Mouse (Mus musculus) midbrain, embryonic 12.5 days (tissue): ENCODE results near the gene Tmem74b. TPM values are rescaled to one million over a fixed set of nuclear protein-coding genes. Genes with fewer than 3 reads are reported as not detected.
A peak's percentile ranks its signal among the peaks of the same experiment; 100 is the strongest.

Experiments
- ATAC-seq: fragments of 200-750 bp; cut with Nextera tagmentation; 2 replicates; pipeline ENCODE4 v1.8.0; 2017; ENCODE audit warnings: low read depth, moderate TSS enrichment, moderate library complexity; ENCODE audit not compliant: low FRiP score
- H3K27ac ChIP-seq: fragments of 300-500 bp; sonication (generic); replicated peaks from 2 replicates; pipeline ENCODE4 v1.5.1; 2016; ENCODE audit warnings: mild to moderate bottlenecking
- H3K27me3 ChIP-seq: fragments of 300-500 bp; sonication (generic); 2 replicates; pipeline ENCODE4 v1.6.1; 2016; ENCODE audit warnings: mild to moderate bottlenecking
- H3K36me3 ChIP-seq: fragments of 300-500 bp; sonication (generic); 2 replicates; pipeline ENCODE4 v1.6.1; 2016
- H3K4me1 ChIP-seq: fragments of 300-500 bp; sonication (generic); 2 replicates; pipeline ENCODE4 v1.6.1; 2016
- H3K4me2 ChIP-seq: fragments of 300-500 bp; sonication (generic); replicated peaks from 2 replicates; pipeline ENCODE4 v1.6.1; 2016; ENCODE audit warnings: mild to moderate bottlenecking, moderate library complexity
- H3K4me3 ChIP-seq: fragments of 300-500 bp; sonication (generic); 2 replicates; pipeline ENCODE4 v1.5.1; 2016; ENCODE audit warnings: mild to moderate bottlenecking
- H3K9ac ChIP-seq: fragments of 300-500 bp; sonication (generic); replicated peaks from 2 replicates; pipeline ENCODE4 v1.6.1; 2016; ENCODE audit warnings: mild to moderate bottlenecking, moderate library complexity
- H3K9me3 ChIP-seq: fragments of 300-500 bp; sonication (generic); 2 replicates; pipeline ENCODE4 v1.6.1; 2016; ENCODE audit warnings: mild to moderate bottlenecking
- WGBS: fragments of 180-500 bp; shearing (Covaris S2); methylation state at CpG from one replicate; pipeline ENCODE4 v1.1.7; 2016; 5-methylcytosine and 5-hydroxymethylcytosine counted together
- polyA plus RNA-seq: library from polyadenylated mRNA; unstranded; fragments of >200 nt; fragmentation: Nextera tagmentation; extraction: Ambion mirVana; gene quantifications from 2 replicates; pipeline ENCODE4 v1.2.1, GENCODE M21; 2016

Tmem74b gene
- polyA plus RNA-seq, 1 experiment from 2014 or later: 8.0 TPM

DNA sequence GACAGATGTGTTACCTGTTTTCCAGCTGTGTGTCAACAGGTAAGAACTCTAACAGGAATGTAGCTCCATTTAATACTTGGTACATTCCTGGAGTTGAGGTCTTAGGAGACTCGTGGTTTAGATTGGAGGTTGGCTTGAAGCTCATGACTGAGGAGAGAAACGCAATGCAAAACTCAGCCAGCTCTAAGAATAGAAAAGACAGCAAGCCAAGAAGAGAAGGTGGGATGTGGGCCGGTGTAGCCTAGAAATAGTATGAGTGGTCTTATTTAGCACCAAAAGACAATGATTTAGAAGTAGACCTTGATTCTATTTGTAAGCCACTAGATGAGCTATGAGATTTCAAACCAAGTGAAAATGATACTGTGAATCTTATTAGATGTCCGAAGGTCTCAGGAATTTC lies 13.7 kb downstream of the Tmem74b start:
- peaks cover 49% of the 10 kb centered on the region for H3K36me3 ChIP-seq
- no peak overlapping the region for H3K4me2 ChIP-seq
- H3K4me1 ChIP-seq: no peaks in the 10 kb centered on the region
- H3K9ac ChIP-seq: no peak overlapping the region
- ATAC-seq: no peak
- no peaks in the 10 kb centered on the region for H3K9me3 ChIP-seq
- no peak overlapping the region for H3K4me3 ChIP-seq
- H3K27me3 ChIP-seq: no peaks in the 10 kb centered on the region
- WGBS: 92% methylated on average over 4 of the region's 4 CpGs
- no peak overlapping the region for H3K27ac ChIP-seq

DNA sequence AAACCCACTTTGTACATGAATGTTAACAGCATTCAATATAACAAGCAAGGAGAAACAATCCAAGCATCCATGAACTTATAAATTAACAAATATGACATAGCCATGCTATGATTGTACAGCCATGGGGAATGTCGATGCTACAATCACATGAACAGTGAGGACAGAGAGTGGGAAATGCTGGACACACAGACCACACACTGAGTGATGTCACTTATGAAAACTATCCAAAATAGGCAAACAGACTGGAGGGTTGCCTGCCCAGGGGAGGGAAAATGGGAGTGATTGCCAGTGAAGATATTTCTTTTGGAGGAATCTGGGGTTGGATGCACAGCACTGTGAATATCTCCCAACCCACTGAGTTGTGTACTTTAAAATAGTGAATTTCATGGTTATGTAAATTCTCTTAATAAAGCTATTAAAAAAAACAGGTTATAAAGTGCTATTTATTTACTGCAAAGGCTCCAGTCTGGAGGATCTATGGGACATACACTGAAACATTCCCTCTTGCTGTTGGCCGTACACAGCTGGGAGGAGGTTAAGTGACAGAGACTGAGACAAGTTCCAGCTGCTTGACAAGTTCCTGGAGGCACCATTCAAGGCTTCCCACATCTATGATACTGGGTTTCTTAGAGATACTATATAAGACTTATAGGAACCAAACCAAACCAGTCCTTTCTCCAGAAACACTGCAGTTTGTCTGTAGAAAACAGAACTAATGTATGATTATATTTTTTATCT lies 14.7 kb downstream of the Tmem74b start:
- Histone ChIP-seq H3K4me1 (no peaks in the 10 kb centered on the region), H3K27me3 (no peaks in the 10 kb centered on the region), H3K36me3 (peaks cover 52% of the 10 kb centered on the region), H3K27ac (no peak overlapping the region), H3K4me3 (no peak overlapping the region), H3K9me3 (no peaks in the 10 kb centered on the region), H3K4me2 (no peak overlapping the region), H3K9ac (no peak overlapping the region)
- ATAC-seq: no peak
- WGBS: 93% methylated on average over 2 of the region's 2 CpGs

DNA sequence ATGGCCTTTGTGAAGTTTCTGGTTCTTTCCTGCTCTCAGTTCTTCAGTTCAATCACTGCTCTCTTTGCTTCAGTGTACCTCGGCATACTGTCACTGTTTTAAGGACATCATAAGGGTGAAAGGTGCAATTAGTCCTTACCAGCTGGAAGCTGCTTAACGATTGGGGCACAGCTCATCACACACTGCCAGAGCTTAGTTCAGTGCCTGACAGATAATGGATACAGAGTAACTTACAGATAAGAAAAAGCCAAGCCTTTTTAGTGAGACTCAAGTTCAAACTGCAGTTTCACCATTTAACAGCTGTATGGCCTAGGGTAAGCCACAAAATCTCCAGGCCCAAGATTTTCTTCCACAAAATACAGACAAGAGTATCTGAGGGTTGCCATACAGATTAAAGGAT lies 22.3 kb downstream of the Tmem74b start:
- no peak for ATAC-seq

DNA sequence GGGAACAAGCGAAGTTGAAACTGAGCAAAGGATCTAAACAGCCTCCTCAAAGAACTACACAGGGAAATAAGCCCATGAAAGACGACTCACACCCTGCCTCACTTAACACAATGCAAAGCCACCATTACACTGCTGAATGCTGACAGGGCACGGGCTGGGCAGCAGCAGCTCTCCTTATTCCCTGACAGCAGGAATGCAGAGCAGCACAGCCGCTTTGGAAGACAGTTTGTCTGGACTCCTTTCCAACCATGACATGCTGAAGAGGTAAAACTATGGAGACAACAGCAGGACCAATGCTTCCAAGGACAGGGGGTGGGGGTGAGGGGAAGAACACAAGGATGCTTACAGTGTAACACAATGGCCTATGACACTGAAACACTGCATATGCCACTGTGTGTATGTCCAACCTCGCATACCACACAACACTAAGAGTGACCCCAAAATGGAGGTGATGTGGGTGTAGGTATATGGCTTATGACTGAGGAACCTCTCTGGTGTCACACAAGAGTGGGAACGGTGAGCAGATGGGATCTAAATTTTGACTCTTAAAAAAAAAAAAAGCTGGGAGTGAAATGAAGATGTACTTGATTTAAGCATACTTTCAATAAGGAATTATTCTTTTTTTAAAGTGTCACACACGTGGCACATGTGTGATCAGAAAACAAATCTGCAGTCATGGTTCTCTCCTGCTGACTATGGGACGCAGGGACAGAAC lies 31.5 kb downstream of the Tmem74b start:
- Histone ChIP-seq H3K4me1 (no peaks in the 10 kb centered on the region), H3K4me2 (no peak overlapping the region), H3K9ac (no peak overlapping the region), H3K4me3 (no peak overlapping the region), H3K27ac (no peak overlapping the region), H3K36me3 (peaks cover 50% of the 10 kb centered on the region), H3K9me3 (no peaks in the 10 kb centered on the region), H3K27me3 (no peaks in the 10 kb centered on the region)
- 88% methylated on average over 8 of the region's 8 CpGs for WGBS
- ATAC-seq: no peak

More for the DNA sequence above, 22.3 kb downstream of the Tmem74b start:
- Histone ChIP-seq H3K27me3 (no peaks in the 10 kb centered on the region), H3K9ac (no peak overlapping the region), H3K4me1 (no peaks in the 10 kb centered on the region), H3K4me3 (no peak overlapping the region), H3K9me3 (0 out of 2 replicates have a peak, but pooled peaks cover 4% of the 10 kb centered on the region), H3K4me2 (no peak overlapping the region), H3K36me3 (peaks cover 78% of the 10 kb centered on the region), H3K27ac (no peak overlapping the region)
- WGBS: 88% methylated on average over 2 of the region's 2 CpGs

DNA sequence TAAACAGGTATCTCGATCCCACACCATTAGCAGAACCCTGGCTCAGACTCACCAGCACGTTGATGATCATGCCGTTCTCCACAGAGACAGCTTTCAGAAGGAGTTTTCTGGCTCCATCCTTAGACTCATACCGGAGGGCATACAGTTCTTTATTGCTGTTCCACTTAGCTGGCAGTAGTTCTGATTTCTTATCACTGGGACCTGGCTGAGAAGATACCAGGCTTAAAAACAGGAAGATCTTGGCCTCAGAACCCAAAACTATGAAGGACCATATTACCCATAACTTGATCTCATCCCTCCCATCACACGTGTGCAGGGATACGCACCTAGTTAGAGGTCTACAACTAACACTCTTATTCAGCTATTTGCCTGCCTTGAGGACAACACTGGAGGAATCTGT lies 33.6 kb downstream of the Tmem74b start:
- H3K9ac ChIP-seq: no peak overlapping the region
- H3K27ac ChIP-seq: no peak overlapping the region
- H3K4me2 ChIP-seq: no peak overlapping the region
- H3K9me3 ChIP-seq: no peaks in the 10 kb centered on the region
- no peaks in the 10 kb centered on the region for H3K27me3 ChIP-seq
- 93% methylated on average over 6 of the region's 6 CpGs for WGBS
- H3K4me3 ChIP-seq: no peak overlapping the region
- peaks cover 29% of the 10 kb centered on the region for H3K36me3 ChIP-seq
- no peak for ATAC-seq
- H3K4me1 ChIP-seq: peaks cover 15% of the 10 kb centered on the region

DNA sequence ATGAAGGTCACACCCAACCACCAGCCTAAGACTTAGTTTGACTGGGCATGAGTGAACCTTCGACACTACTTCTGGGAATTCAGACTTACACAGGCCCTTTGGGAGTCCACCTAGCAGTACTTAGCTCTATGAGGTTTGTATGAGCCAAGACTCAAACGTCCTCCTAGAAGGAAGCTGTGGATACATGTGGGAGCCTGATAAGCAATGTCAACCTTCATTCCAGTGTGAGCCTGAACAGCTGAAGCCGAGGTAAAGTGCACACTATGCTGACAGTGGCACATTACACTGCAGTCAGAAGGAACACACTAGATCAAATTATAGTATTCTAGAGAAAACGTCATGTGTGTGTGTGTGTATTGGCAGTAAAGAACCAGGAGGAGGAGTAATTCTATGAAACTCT lies 36.7 kb downstream of the Tmem74b start:
- WGBS: 90% methylated on average over 4 of the region's 4 CpGs
- 0 out of 2 replicates have a peak, but pooled peaks cover 5% of the 10 kb centered on the region for H3K27me3 ChIP-seq
- H3K27ac ChIP-seq: no peak overlapping the region
- peaks cover 24% of the 10 kb centered on the region for H3K4me1 ChIP-seq
- H3K4me3 ChIP-seq: no peak overlapping the region
- no peaks in the 10 kb centered on the region for H3K9me3 ChIP-seq
- H3K9ac ChIP-seq: no peak overlapping the region
- H3K4me2 ChIP-seq: no peak overlapping the region
- peaks cover 18% of the 10 kb centered on the region for H3K36me3 ChIP-seq
- no peak for ATAC-seq

DNA sequence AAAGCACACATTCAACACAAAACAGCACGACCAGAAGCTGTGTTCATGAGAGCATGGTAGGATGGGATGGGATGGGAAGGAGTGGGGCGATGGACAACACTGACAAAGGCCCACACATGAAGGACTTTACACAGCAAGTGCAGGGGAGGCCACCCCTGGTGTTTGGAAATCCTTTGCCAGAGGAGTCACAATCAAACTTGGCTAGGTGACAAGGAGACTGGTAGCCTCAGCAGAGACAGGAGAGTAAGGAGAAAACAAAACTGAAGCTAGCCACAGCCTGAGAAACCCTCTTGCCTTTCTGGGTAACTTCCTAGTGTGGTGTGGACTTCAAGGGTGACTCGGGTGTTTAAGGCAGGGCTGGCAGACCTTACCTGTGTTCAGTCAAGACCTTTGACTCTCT lies 37.3 kb downstream of the Tmem74b start:
- no peak overlapping the region for H3K4me3 ChIP-seq
- H3K27me3 ChIP-seq: peaks cover 10% of the 10 kb centered on the region; the same call in 1 of the 2 replicates
- no peaks in the 10 kb centered on the region for H3K9me3 ChIP-seq
- H3K27ac ChIP-seq: no peak overlapping the region
- 92% methylated on average over 3 of the region's 3 CpGs for WGBS
- H3K36me3 ChIP-seq: peaks cover 12% of the 10 kb centered on the region
- ATAC-seq: no peak
- peaks cover 24% of the 10 kb centered on the region for H3K4me1 ChIP-seq
- no peak overlapping the region for H3K9ac ChIP-seq
- no peak overlapping the region for H3K4me2 ChIP-seq

DNA sequence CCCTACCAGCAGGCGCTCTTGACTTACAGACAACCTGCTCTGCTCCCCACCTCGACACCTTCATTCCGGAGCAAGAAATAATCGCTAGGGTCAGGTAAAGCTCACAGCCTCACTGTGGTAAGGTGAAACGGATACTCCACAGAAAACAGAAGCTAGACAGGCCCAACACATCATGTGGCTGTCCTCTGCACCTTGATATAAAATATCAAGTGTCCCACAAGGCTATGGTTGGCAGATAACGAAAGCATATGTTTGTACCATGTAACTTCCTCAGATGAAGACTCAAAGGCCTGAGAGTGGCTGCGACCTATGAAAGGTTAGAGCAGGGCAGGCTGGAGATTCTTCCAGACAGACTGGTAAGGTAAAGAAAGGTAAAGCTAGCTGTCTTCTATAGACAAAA lies 37.7 kb downstream of the Tmem74b start:
- no peak overlapping the region for H3K27ac ChIP-seq
- peaks cover 8% of the 10 kb centered on the region; the same call in 1 of the 2 replicates for H3K36me3 ChIP-seq
- H3K9me3 ChIP-seq: no peaks in the 10 kb centered on the region
- peaks cover 12% of the 10 kb centered on the region; the same call in 1 of the 2 replicates for H3K27me3 ChIP-seq
- H3K4me2 ChIP-seq: peak overlapping the region; percentile 85
- H3K4me1 ChIP-seq: peaks cover 24% of the 10 kb centered on the region
- WGBS: 91% methylated on average over 7 of the region's 7 CpGs
- H3K4me3 ChIP-seq: no peak overlapping the region
- no peak for ATAC-seq
- no peak overlapping the region for H3K9ac ChIP-seq

DNA sequence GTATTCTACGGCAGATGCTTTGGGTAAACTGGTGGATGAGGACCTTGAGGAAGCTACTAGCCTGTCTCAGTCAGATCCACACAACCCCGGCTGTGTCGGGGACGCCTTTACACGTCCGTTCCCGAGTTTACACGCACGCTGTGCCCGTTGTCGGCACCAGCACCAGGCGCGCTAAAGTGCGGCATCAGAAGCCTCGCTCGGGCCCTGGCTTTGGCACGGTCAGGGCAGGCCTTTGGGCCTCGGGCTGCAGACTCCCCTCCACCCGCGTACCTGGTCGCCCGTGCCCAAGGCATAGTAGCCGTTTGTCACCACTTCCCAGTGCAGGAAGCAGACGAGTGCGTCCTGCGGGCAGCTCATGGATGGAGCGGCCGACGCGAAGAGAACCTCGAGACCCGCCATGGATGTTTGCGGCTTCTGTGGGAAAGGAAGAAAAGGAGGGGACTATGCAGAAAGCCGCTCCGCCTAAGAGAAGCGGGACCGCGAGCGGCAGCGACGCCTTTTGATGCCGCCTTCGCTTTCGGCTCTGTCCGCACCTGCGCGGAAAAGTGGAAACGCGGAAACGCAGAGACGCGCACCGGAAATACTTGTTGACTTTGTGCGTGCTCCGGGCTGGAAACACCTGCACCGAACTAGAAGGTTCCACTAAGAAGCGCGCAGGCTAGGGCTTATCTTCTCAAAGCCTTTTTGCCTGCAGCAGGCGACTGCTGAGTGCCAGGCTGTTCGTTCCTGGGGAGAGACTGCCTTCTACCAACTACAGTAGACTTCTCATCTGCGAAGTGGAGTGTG lies 39.1 kb downstream of the Tmem74b start:
- peak overlapping the region; percentile 85 for H3K4me2 ChIP-seq
- peak; percentile 88 for ATAC-seq
- no peaks in the 10 kb centered on the region for H3K36me3 ChIP-seq
- peaks cover 12% of the 10 kb centered on the region; the same call in 1 of the 2 replicates for H3K27me3 ChIP-seq
- WGBS: under 1% methylated on average over 61 of the region's 61 CpGs
- peaks cover 24% of the 10 kb centered on the region for H3K4me1 ChIP-seq
- peak overlapping the region; percentile 92 for H3K9ac ChIP-seq
- H3K9me3 ChIP-seq: no peaks in the 10 kb centered on the region
- peak overlapping the region; percentile 81 for H3K4me3 ChIP-seq
- peak overlapping the region; percentile 66 for H3K27ac ChIP-seq

DNA sequence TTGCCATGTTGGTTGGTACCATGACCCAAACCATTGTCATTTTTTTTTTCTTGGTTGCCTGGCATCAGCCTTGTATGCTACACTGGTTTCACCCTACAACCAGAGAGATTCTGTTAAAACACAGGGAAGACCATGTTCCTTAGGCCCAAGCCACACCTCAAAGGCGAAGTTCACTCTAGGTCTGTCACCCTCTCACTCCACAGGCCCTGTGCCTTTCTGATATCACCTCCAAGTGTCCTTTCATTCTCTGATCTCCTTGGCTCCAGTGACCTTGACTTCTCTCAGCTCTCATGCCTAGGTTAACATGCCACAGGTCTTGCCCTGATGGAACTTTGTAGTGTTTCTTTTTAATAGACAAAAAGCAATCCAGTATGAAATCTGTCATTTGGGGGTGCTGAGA lies 40.3 kb downstream of the Tmem74b start:
- no peaks in the 10 kb centered on the region for H3K36me3 ChIP-seq
- ATAC-seq: no peak
- H3K27ac ChIP-seq: no peak overlapping the region
- peaks cover 24% of the 10 kb centered on the region for H3K4me1 ChIP-seq
- no peak overlapping the region for H3K9ac ChIP-seq
- WGBS: 96% methylated on average over 1 of the region's 1 CpGs
- H3K9me3 ChIP-seq: no peaks in the 10 kb centered on the region
- no peak overlapping the region for H3K4me3 ChIP-seq
- no peak overlapping the region for H3K4me2 ChIP-seq
- peaks cover 14% of the 10 kb centered on the region for H3K27me3 ChIP-seq

DNA sequence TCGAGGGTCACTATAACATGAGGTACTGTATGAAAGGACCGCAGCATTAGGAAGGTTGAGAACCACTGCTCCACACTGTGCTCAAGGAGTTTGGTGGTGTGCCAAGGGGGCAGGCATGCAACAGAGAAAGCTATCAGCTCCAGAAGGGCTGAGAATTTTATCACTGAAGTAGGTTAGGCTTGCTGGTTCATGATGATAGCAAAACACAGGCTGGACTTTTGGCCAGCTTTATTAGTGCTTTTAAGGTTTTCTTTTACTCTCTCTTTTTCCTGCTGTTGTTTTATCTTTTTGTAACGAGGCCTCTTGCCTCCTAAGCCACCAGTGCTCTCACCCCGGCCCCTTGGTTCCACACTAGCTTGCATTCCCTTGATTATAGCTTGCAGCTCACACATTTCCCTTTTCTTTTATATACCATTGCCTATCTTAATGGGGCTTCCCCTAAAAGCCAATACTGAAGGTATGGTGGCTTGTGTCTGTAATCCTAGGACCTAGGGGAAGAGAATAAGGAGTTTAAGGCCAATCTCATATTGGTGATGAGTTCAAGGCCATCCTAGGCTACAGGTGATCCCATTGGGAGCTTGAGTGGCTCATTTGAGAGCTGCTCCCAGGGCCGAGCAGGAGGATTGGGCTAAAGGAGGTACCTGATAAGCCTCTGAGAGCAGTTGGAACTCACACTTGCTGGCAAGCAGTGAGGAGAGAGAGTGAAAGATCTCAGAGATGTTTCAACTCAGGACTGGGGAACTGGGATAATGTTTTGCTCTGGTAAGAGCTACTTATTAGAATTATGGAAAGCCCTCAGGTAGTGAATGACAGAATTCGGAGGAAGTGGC lies 41.3 kb downstream of the Tmem74b start:
- Histone ChIP-seq H3K27ac (no peak overlapping the region), H3K36me3 (no peaks in the 10 kb centered on the region), H3K9ac (no peak overlapping the region), H3K4me3 (no peak overlapping the region), H3K9me3 (no peaks in the 10 kb centered on the region), H3K4me1 (peaks cover 24% of the 10 kb centered on the region), H3K27me3 (peaks cover 22% of the 10 kb centered on the region), H3K4me2 (no peak overlapping the region)
- no peak for ATAC-seq
- 71% methylated on average over 6 of the region's 6 CpGs for WGBS
